Mouse (Mus musculus): ENCODE results near the gene Ift46. TPM values are rescaled to one million over a fixed set of nuclear protein-coding genes. Genes with fewer than 3 reads are reported as not detected.
A peak's percentile ranks its signal among the peaks of the same experiment; 100 is the strongest.

Gene Ift46
- polyA plus RNA-seq, 1 experiment from 2014 or later: 99.1 TPM

GRCm38 (mm10) chr9:44734524-44735494 lies 32.9 kb upstream of the Ift46 start, which contains the start of gene Phldb1:
Gene Phldb1, minus strand, starts transcription at chr9:44735198.
- Histone ChIP-seq H3K4me2 (ENCODE audit: low read depth, low read length) (peak within 1 kb of the TSS; percentile 80), H3K27ac (ENCODE audit: low read length) (peak within 1 kb of the TSS; percentile 86), H3K4me3 (ENCODE audit: low read length) (peak within 1 kb of the TSS; percentile 61), H3K9me3 (ENCODE audit: control insufficient read depth, low read length) (no peaks in the 10 kb centered on the region), H3K9ac (ENCODE audit: low read length) (peak within 1 kb of the TSS; percentile 74), H3K27me3 (ENCODE audit: control insufficient read depth, insufficient read depth, low read depth, low read length) (no peaks in the 10 kb centered on the region), H3K4me1 (replicated peaks; ENCODE audit: control insufficient read depth, insufficient read depth, low read length) (peaks cover 23% of the 10 kb centered on the region), H3K36me3 (ENCODE audit: control insufficient read depth, insufficient read depth, low read length) (no peaks in the 10 kb centered on the region)
- WGBS: under 1% methylated on average over 41 of the region's 47 CpGs
- peak; percentile 81 for ATAC-seq (ENCODE audit: low read depth)

- no peak overlapping the region for H3K27ac ChIP-seq (ENCODE audit: low read length)
- H3K4me1 ChIP-seq (replicated peaks; ENCODE audit: control insufficient read depth, insufficient read depth, low read length): peaks cover 23% of the 10 kb centered on the region
- 76% methylated on average over 6 of the region's 6 CpGs for WGBS
- H3K4me2 ChIP-seq (ENCODE audit: low read depth, low read length): no peak overlapping the region
- no peaks in the 10 kb centered on the region; the same call in 1 of the 2 replicates for H3K36me3 ChIP-seq (ENCODE audit: control insufficient read depth, insufficient read depth, low read length)
- ATAC-seq (ENCODE audit: low read depth): no peak
- no peaks in the 10 kb centered on the region for H3K9me3 ChIP-seq (ENCODE audit: control insufficient read depth, low read length)
- H3K4me3 ChIP-seq (ENCODE audit: low read length): no peak overlapping the region
- H3K27me3 ChIP-seq (ENCODE audit: control insufficient read depth, insufficient read depth, low read depth, low read length): no peaks in the 10 kb centered on the region
- H3K9ac ChIP-seq (ENCODE audit: low read length): no peak overlapping the region
These were observed 31.8 kb upstream of the Ift46 start for GRCm38 (mm10) chr9:44735886-44736285.

GRCm38 (mm10) chr9:44736301-44736700 lies 31.4 kb upstream of the Ift46 start:
- Histone ChIP-seq H3K27ac (ENCODE audit: low read length) (no peak overlapping the region), H3K9ac (ENCODE audit: low read length) (no peak overlapping the region), H3K27me3 (ENCODE audit: control insufficient read depth, insufficient read depth, low read depth, low read length) (no peaks in the 10 kb centered on the region), H3K9me3 (ENCODE audit: control insufficient read depth, low read length) (no peaks in the 10 kb centered on the region), H3K36me3 (ENCODE audit: control insufficient read depth, insufficient read depth, low read length) (peaks cover 3% of the 10 kb centered on the region), H3K4me2 (ENCODE audit: low read depth, low read length) (no peak overlapping the region), H3K4me3 (ENCODE audit: low read length) (no peak overlapping the region), H3K4me1 (replicated peaks; ENCODE audit: control insufficient read depth, insufficient read depth, low read length) (peaks cover 23% of the 10 kb centered on the region)
- 73% methylated on average over 2 of the region's 2 CpGs for WGBS
- no peak for ATAC-seq (ENCODE audit: low read depth)

GRCm38 (mm10) chr9:44737240-44737949 lies 30.3 kb upstream of the Ift46 start:
- Histone ChIP-seq H3K27ac (ENCODE audit: low read length) (peak overlapping the region; percentile 81), H3K36me3 (ENCODE audit: control insufficient read depth, insufficient read depth, low read length) (peaks cover 6% of the 10 kb centered on the region), H3K4me1 (replicated peaks; ENCODE audit: control insufficient read depth, insufficient read depth, low read length) (peaks cover 20% of the 10 kb centered on the region), H3K27me3 (ENCODE audit: control insufficient read depth, insufficient read depth, low read depth, low read length) (no peaks in the 10 kb centered on the region), H3K9ac (ENCODE audit: low read length) (no peak overlapping the region), H3K9me3 (ENCODE audit: control insufficient read depth, low read length) (no peaks in the 10 kb centered on the region), H3K4me3 (ENCODE audit: low read length) (no peak overlapping the region), H3K4me2 (ENCODE audit: low read depth, low read length) (peak overlapping the region; percentile 18; the same call in 1 of the 2 replicates)
- WGBS: 27% methylated on average over 8 of the region's 8 CpGs
- peak; percentile 74 for ATAC-seq (ENCODE audit: low read depth)

- Histone ChIP-seq H3K9ac (ENCODE audit: low read length) (no peak overlapping the region), H3K27ac (ENCODE audit: low read length) (no peak overlapping the region), H3K4me1 (replicated peaks; ENCODE audit: control insufficient read depth, insufficient read depth, low read length) (no peaks in the 10 kb centered on the region; the same call in 1 of the 2 replicates), H3K4me2 (ENCODE audit: low read depth, low read length) (no peak overlapping the region), H3K27me3 (ENCODE audit: control insufficient read depth, insufficient read depth, low read depth, low read length) (no peaks in the 10 kb centered on the region), H3K4me3 (ENCODE audit: low read length) (no peak overlapping the region), H3K36me3 (ENCODE audit: control insufficient read depth, insufficient read depth, low read length) (peaks cover 19% of the 10 kb centered on the region), H3K9me3 (ENCODE audit: control insufficient read depth, low read length) (no peaks in the 10 kb centered on the region)
- ATAC-seq (ENCODE audit: low read depth): no peak
- WGBS: 92% methylated on average over 1 of the region's 1 CpGs
These were observed 27.0 kb upstream of the Ift46 start for GRCm38 (mm10) chr9:44740663-44741192.

- 90% methylated on average over 7 of the region's 7 CpGs for WGBS
- Histone ChIP-seq H3K4me2 (ENCODE audit: low read depth, low read length) (no peak overlapping the region), H3K27me3 (ENCODE audit: control insufficient read depth, insufficient read depth, low read depth, low read length) (no peaks in the 10 kb centered on the region), H3K4me1 (replicated peaks; ENCODE audit: control insufficient read depth, insufficient read depth, low read length) (no peaks in the 10 kb centered on the region), H3K4me3 (ENCODE audit: low read length) (no peak overlapping the region), H3K9ac (ENCODE audit: low read length) (no peak overlapping the region), H3K36me3 (ENCODE audit: control insufficient read depth, insufficient read depth, low read length) (peaks cover 46% of the 10 kb centered on the region), H3K27ac (ENCODE audit: low read length) (no peak overlapping the region), H3K9me3 (ENCODE audit: control insufficient read depth, low read length) (no peaks in the 10 kb centered on the region)
- ATAC-seq (ENCODE audit: low read depth): no peak
These were observed 22.3 kb upstream of the Ift46 start for GRCm38 (mm10) chr9:44745371-44745770.

- Histone ChIP-seq H3K27ac (ENCODE audit: low read length) (no peak overlapping the region), H3K9me3 (ENCODE audit: control insufficient read depth, low read length) (no peaks in the 10 kb centered on the region), H3K9ac (ENCODE audit: low read length) (no peak overlapping the region), H3K4me1 (replicated peaks; ENCODE audit: control insufficient read depth, insufficient read depth, low read length) (no peaks in the 10 kb centered on the region), H3K4me2 (ENCODE audit: low read depth, low read length) (no peak overlapping the region), H3K36me3 (ENCODE audit: control insufficient read depth, insufficient read depth, low read length) (peaks cover 46% of the 10 kb centered on the region), H3K4me3 (ENCODE audit: low read length) (no peak overlapping the region), H3K27me3 (ENCODE audit: control insufficient read depth, insufficient read depth, low read depth, low read length) (no peaks in the 10 kb centered on the region)
- WGBS: 87% methylated on average over 3 of the region's 3 CpGs
- no peak for ATAC-seq (ENCODE audit: low read depth)
These were observed 21.0 kb upstream of the Ift46 start for GRCm38 (mm10) chr9:44746666-44747065.

- WGBS: 87% methylated on average over 3 of the region's 3 CpGs
- no peaks in the 10 kb centered on the region for H3K4me1 ChIP-seq (replicated peaks; ENCODE audit: control insufficient read depth, insufficient read depth, low read length)
- no peaks in the 10 kb centered on the region for H3K27me3 ChIP-seq (ENCODE audit: control insufficient read depth, insufficient read depth, low read depth, low read length)
- H3K4me2 ChIP-seq (ENCODE audit: low read depth, low read length): no peak overlapping the region
- no peak for ATAC-seq (ENCODE audit: low read depth)
- H3K9ac ChIP-seq (ENCODE audit: low read length): no peak overlapping the region
- peaks cover 50% of the 10 kb centered on the region for H3K36me3 ChIP-seq (ENCODE audit: control insufficient read depth, insufficient read depth, low read length)
- no peaks in the 10 kb centered on the region for H3K9me3 ChIP-seq (ENCODE audit: control insufficient read depth, low read length)
- no peak overlapping the region for H3K27ac ChIP-seq (ENCODE audit: low read length)
- no peak overlapping the region for H3K4me3 ChIP-seq (ENCODE audit: low read length)
These were observed 20.4 kb upstream of the Ift46 start for GRCm38 (mm10) chr9:44747341-44747740.

- ATAC-seq (ENCODE audit: low read depth): no peak
These were observed 19.2 kb upstream of the Ift46 start for GRCm38 (mm10) chr9:44748473-44748872.

More at GRCm38 (mm10) chr9:44748473-44748872, 19.2 kb upstream of the Ift46 start:
- Histone ChIP-seq H3K4me3 (ENCODE audit: low read length) (no peak overlapping the region), H3K36me3 (ENCODE audit: control insufficient read depth, insufficient read depth, low read length) (peaks cover 55% of the 10 kb centered on the region), H3K9me3 (ENCODE audit: control insufficient read depth, low read length) (no peaks in the 10 kb centered on the region), H3K4me1 (replicated peaks; ENCODE audit: control insufficient read depth, insufficient read depth, low read length) (no peaks in the 10 kb centered on the region), H3K27me3 (ENCODE audit: control insufficient read depth, insufficient read depth, low read depth, low read length) (no peaks in the 10 kb centered on the region), H3K4me2 (ENCODE audit: low read depth, low read length) (no peak overlapping the region), H3K9ac (ENCODE audit: low read length) (no peak overlapping the region), H3K27ac (ENCODE audit: low read length) (no peak overlapping the region)
- WGBS: 90% methylated on average over 7 of the region's 7 CpGs
